Mouse (Mus musculus): ENCODE results near the gene Adam30. TPM values are rescaled to one million over a fixed set of nuclear protein-coding genes. Genes with fewer than 3 reads are reported as not detected.

Adam30 gene
- polyA plus RNA-seq, 1 experiment from 2014 or later = not detected

Other genes starting within 250 kb of the Adam30 start
- gene Notch2, start 147.1 kb upstream of the Adam30 start, polyA plus RNA-seq (2015; fragmentation: Nextera tagmentation; extraction: Ambion mirVana) = 6.4 and 7.0 TPM in 2 replicates
- not detected in 2 replicates for gene Reg4, start 61.5 kb downstream of the Adam30 start, polyA plus RNA-seq (2015; fragmentation: Nextera tagmentation; extraction: Ambion mirVana)
- 155 and 223 TPM in 2 replicates for gene Hmgcs2, start 119.8 kb downstream of the Adam30 start, polyA plus RNA-seq (2015; fragmentation: Nextera tagmentation; extraction: Ambion mirVana)
- gene Phgdh, start 179.4 kb downstream of the Adam30 start, polyA plus RNA-seq (2015; fragmentation: Nextera tagmentation; extraction: Ambion mirVana) = 208 and 233 TPM in 2 replicates
- gene Zfp697, start 221.8 kb downstream of the Adam30 start, polyA plus RNA-seq (2015; fragmentation: Nextera tagmentation; extraction: Ambion mirVana) = 1.9 and 2.1 TPM in 2 replicates

All from liver, embryonic 15.5 days (tissue).